Mouse (Mus musculus): ENCODE results near the gene AC124502.3. TPM values are rescaled to one million over a fixed set of nuclear protein-coding genes. Genes with fewer than 3 reads are reported as not detected.
A peak's percentile ranks its signal among the peaks of the same experiment; 100 is the strongest.

AC124502.3 gene
- polyA plus RNA-seq, 1 experiment from 2014 or later: not detected

- ATAC-seq: 0 out of 2 replicates have a peak, but pooled peaks have one; percentile 14
- peak overlapping the region; percentile 70 for H3K4me3 ChIP-seq (ENCODE audit: low read depth, low read length)
- WGBS: 8% methylated on average over 41 of the region's 41 CpGs
- H3K27me3 ChIP-seq (replicated peaks; ENCODE audit: control insufficient read depth, insufficient read depth, low read length): no peaks in the 10 kb centered on the region
- no peak for TF ChIP-seq CTCF (IDR thresholded peaks at IDR 0.05; ENCODE audit: low read depth)
- peaks cover 5% of the 10 kb centered on the region; the same call in 1 of the 2 replicates for H3K4me1 ChIP-seq (replicated peaks; ENCODE audit: control insufficient read depth, insufficient read depth, low read length)
- H3K9ac ChIP-seq (ENCODE audit: low read depth, low read length): peak overlapping the region; percentile 73
- H3K27ac ChIP-seq (ENCODE audit: low read depth, low read length): peak overlapping the region; percentile 50
- peak overlapping the region; percentile 93 for H3K4me2 ChIP-seq (replicated peaks; ENCODE audit: low read depth)
- H3K36me3 ChIP-seq (ENCODE audit: control insufficient read depth, insufficient read depth): no peaks in the 10 kb centered on the region
- H3K9me3 ChIP-seq (ENCODE audit: control insufficient read depth): no peaks in the 10 kb centered on the region
Observed at GRCm38 (mm10) chr19:5039301-5040114, 817 bp downstream of the AC124502.3 start.

- 3% methylated on average over 40 of the region's 40 CpGs for WGBS
- Histone ChIP-seq H3K4me3 (ENCODE audit: low read depth, low read length) (peak within 1 kb of the TSS; percentile 72), H3K9me3 (ENCODE audit: control insufficient read depth) (no peaks in the 10 kb centered on the region), H3K4me1 (replicated peaks; ENCODE audit: control insufficient read depth, insufficient read depth, low read length) (peaks cover 5% of the 10 kb centered on the region; the same call in 1 of the 2 replicates), H3K27ac (ENCODE audit: low read depth, low read length) (peak within 1 kb of the TSS; percentile 87), H3K9ac (ENCODE audit: low read depth, low read length) (peak within 1 kb of the TSS; percentile 73), H3K36me3 (ENCODE audit: control insufficient read depth, insufficient read depth) (no peaks in the 10 kb centered on the region; the same call in 1 of the 2 replicates), H3K27me3 (replicated peaks; ENCODE audit: control insufficient read depth, insufficient read depth, low read length) (no peaks in the 10 kb centered on the region), H3K4me2 (replicated peaks; ENCODE audit: low read depth) (peak within 1 kb of the TSS; percentile 93)
- no peak; the same call in 1 of the 2 replicates for TF ChIP-seq CTCF (IDR thresholded peaks at IDR 0.05; ENCODE audit: low read depth)
- peak; percentile 85 for ATAC-seq
Observed at GRCm38 (mm10) chr19:5040862-5041523, 2.3 kb downstream of the AC124502.3 start, which contains the start of gene Brms1. TSS of gene Brms1 (plus strand) at chr19:5041354.

GRCm38 (mm10) chr19:5041588-5041987 is 2.9 kb downstream of the AC124502.3 start:
- no peak for TF ChIP-seq CTCF (IDR thresholded peaks at IDR 0.05; ENCODE audit: low read depth)
- H3K9me3 ChIP-seq (ENCODE audit: control insufficient read depth): no peaks in the 10 kb centered on the region
- H3K27me3 ChIP-seq (replicated peaks; ENCODE audit: control insufficient read depth, insufficient read depth, low read length): no peaks in the 10 kb centered on the region
- H3K36me3 ChIP-seq (ENCODE audit: control insufficient read depth, insufficient read depth): peaks cover 3% of the 10 kb centered on the region
- under 1% methylated on average over 16 of the region's 16 CpGs for WGBS
- peak overlapping the region; percentile 72 for H3K9ac ChIP-seq (ENCODE audit: low read depth, low read length)
- no peak for ATAC-seq
- H3K4me2 ChIP-seq (replicated peaks; ENCODE audit: low read depth): peak overlapping the region; percentile 93
- H3K4me1 ChIP-seq (replicated peaks; ENCODE audit: control insufficient read depth, insufficient read depth, low read length): peaks cover 5% of the 10 kb centered on the region; the same call in 1 of the 2 replicates
- H3K27ac ChIP-seq (ENCODE audit: low read depth, low read length): peak overlapping the region; percentile 87
- H3K4me3 ChIP-seq (ENCODE audit: low read depth, low read length): peak overlapping the region; percentile 72

GRCm38 (mm10) chr19:5045531-5045930 is 6.8 kb downstream of the AC124502.3 start:
- no peak for ATAC-seq
- H3K4me1 ChIP-seq (replicated peaks; ENCODE audit: control insufficient read depth, insufficient read depth, low read length): 0 out of 2 replicates have a peak, but pooled peaks cover 3% of the 10 kb centered on the region
- WGBS: 84% methylated on average over 4 of the region's 4 CpGs
- H3K4me3 ChIP-seq (ENCODE audit: low read depth, low read length): no peak overlapping the region
- no peak overlapping the region for H3K27ac ChIP-seq (ENCODE audit: low read depth, low read length)
- no peak for TF ChIP-seq CTCF (IDR thresholded peaks at IDR 0.05; ENCODE audit: low read depth)
- no peak overlapping the region for H3K4me2 ChIP-seq (replicated peaks; ENCODE audit: low read depth)
- H3K9ac ChIP-seq (ENCODE audit: low read depth, low read length): no peak overlapping the region
- H3K9me3 ChIP-seq (ENCODE audit: control insufficient read depth): no peaks in the 10 kb centered on the region
- H3K36me3 ChIP-seq (ENCODE audit: control insufficient read depth, insufficient read depth): peaks cover 30% of the 10 kb centered on the region
- no peaks in the 10 kb centered on the region for H3K27me3 ChIP-seq (replicated peaks; ENCODE audit: control insufficient read depth, insufficient read depth, low read length)

- Histone ChIP-seq H3K9me3 (ENCODE audit: control insufficient read depth) (no peaks in the 10 kb centered on the region), H3K36me3 (ENCODE audit: control insufficient read depth, insufficient read depth) (peaks cover 30% of the 10 kb centered on the region), H3K27ac (ENCODE audit: low read depth, low read length) (no peak overlapping the region), H3K4me1 (replicated peaks; ENCODE audit: control insufficient read depth, insufficient read depth, low read length) (no peaks in the 10 kb centered on the region), H3K9ac (ENCODE audit: low read depth, low read length) (no peak overlapping the region), H3K4me3 (ENCODE audit: low read depth, low read length) (no peak overlapping the region), H3K4me2 (replicated peaks; ENCODE audit: low read depth) (no peak overlapping the region), H3K27me3 (replicated peaks; ENCODE audit: control insufficient read depth, insufficient read depth, low read length) (no peaks in the 10 kb centered on the region)
- TF ChIP-seq CTCF (IDR thresholded peaks at IDR 0.05; ENCODE audit: low read depth): no peak
- 81% methylated on average over 13 of the region's 14 CpGs for WGBS
- ATAC-seq: no peak
Observed at GRCm38 (mm10) chr19:5048138-5049056, 9.7 kb downstream of the AC124502.3 start.
